Mouse (Mus musculus) frontal cortex, adult 2 months (tissue): ENCODE results near the gene Fam229a. TPM values are rescaled to one million over a fixed set of nuclear protein-coding genes. Genes with fewer than 3 reads are reported as not detected.
"Not testable (repeated sequence)": the region's sequence is repeated elsewhere in the genome, so short reads cannot be mapped to it uniquely, and the experiment has no call there.

Experiments
- DNase-seq, 2 experiments: peaks; one replicate each; pipeline ENCODE4 v3.0.0; 2022; ENCODE audit warnings: low spot score in 1 of 2; ENCODE audit errors: extremely low spot score in 1 of 2
- polyA plus RNA-seq: library from polyadenylated mRNA; depleted of rRNA; stranded (reverse); fragments of >200 nt; gene quantifications from 2 replicates; pipeline ENCODE4 v1.2.3, GENCODE M21; 2012; rRNA removed

Gene Fam229a
- polyA plus RNA-seq, 1 experiment, result 1.2 TPM

GRCm38 (mm10) chr4:129516925-129517324, 25.9 kb downstream of the Fam229a start:
- DNase-seq, result no peak

GRCm38 (mm10) chr4:129518519-129518918, 27.5 kb downstream of the Fam229a start:
- no peak for DNase-seq

GRCm38 (mm10) chr4:129525338-129525737, 34.3 kb downstream of the Fam229a start:
- no peak for DNase-seq

GRCm38 (mm10) chr4:129525889-129526288, 34.9 kb downstream of the Fam229a start:
- no peak for DNase-seq

GRCm38 (mm10) chr4:129528901-129529300, 37.9 kb downstream of the Fam229a start:
- not testable (repeated sequence) for DNase-seq

- no peak for DNase-seq
Observed at GRCm38 (mm10) chr4:129540012-129540411, 49.0 kb downstream of the Fam229a start.

Other genes with a start within 250 kb of the Fam229a start
- 7.5 and 9.2 TPM in 2 replicates for gene C77080, start 229.8 kb upstream of the Fam229a start, polyA plus RNA-seq
- 1.3 TPM in 2 replicates for gene Sync, start 203.6 kb upstream of the Fam229a start, polyA plus RNA-seq
- gene Rbbp4, start 155.8 kb upstream of the Fam229a start, polyA plus RNA-seq, result 59.1 and 61.4 TPM in 2 replicates
- 31.1 and 32.0 TPM in 2 replicates for gene Zbtb8os, start 155.5 kb upstream of the Fam229a start, polyA plus RNA-seq
- gene Zbtb8a, start 113.1 kb upstream of the Fam229a start, polyA plus RNA-seq, result 8.5 and 9.2 TPM in 2 replicates
- gene Zbtb8b, start 50.3 kb upstream of the Fam229a start, polyA plus RNA-seq, result 2.0 and 2.6 TPM in 2 replicates
- gene Bsdc1, start 29.6 kb upstream of the Fam229a start, polyA plus RNA-seq, result 36.5 and 37.9 TPM in 2 replicates
- 0.11 and 0.26 TPM in 2 replicates for gene Tssk3, start 168 bp upstream of the Fam229a start, polyA plus RNA-seq
- 233 TPM in 2 replicates for gene Marcksl1, start 22.4 kb downstream of the Fam229a start, polyA plus RNA-seq
- gene Hdac1, start 51.5 kb downstream of the Fam229a start, polyA plus RNA-seq, result 61.8 and 70.6 TPM in 2 replicates
- gene Lck, start 82.5 kb downstream of the Fam229a start, polyA plus RNA-seq, result 3.4 and 3.9 TPM in 2 replicates
- gene Fam167b, start 87.4 kb downstream of the Fam229a start, polyA plus RNA-seq, result 0.84 and 1.4 TPM in 2 replicates
- 215 and 219 TPM in 2 replicates for gene Eif3i, start 109.5 kb downstream of the Fam229a start, polyA plus RNA-seq
- 139 and 143 TPM in 2 replicates for gene Tmem234, start 109.5 kb downstream of the Fam229a start, polyA plus RNA-seq
- 11.6 and 13.7 TPM in 2 replicates for gene Dcdc2b, start 123.1 kb downstream of the Fam229a start, polyA plus RNA-seq
- gene Iqcc, start 127.9 kb downstream of the Fam229a start, polyA plus RNA-seq, result 32.0 and 34.9 TPM in 2 replicates
- gene Ccdc28b, start 132.8 kb downstream of the Fam229a start, polyA plus RNA-seq, result 105 and 107 TPM in 2 replicates
- 31.9 and 36.2 TPM in 2 replicates for gene Txlna, start 149.9 kb downstream of the Fam229a start, polyA plus RNA-seq
- 43.6 and 49.5 TPM in 2 replicates for gene Kpna6, start 181.6 kb downstream of the Fam229a start, polyA plus RNA-seq
- gene Tmem39b, start 205.6 kb downstream of the Fam229a start, polyA plus RNA-seq, result 19.9 and 21.1 TPM in 2 replicates